Mouse (Mus musculus): ENCODE data around the gene Supt3. TPM values are rescaled to one million over a fixed set of nuclear protein-coding genes. Genes with fewer than 3 reads are reported as not detected.

Supt3 gene
- polyA plus RNA-seq, 1 experiment from 2014 or later: 18.8 TPM

GRCm38 (mm10) chr17:44987964-44988363 lies 211.0 kb downstream of the Supt3 start:
- no peaks in the 10 kb centered on the region for H3K27me3 ChIP-seq
- H3K9ac ChIP-seq: no peak overlapping the region
- no peak overlapping the region for H3K4me2 ChIP-seq
- H3K36me3 ChIP-seq: no peaks in the 10 kb centered on the region
- H3K4me1 ChIP-seq: peaks cover 4% of the 10 kb centered on the region; the same call in 1 of the 2 replicates
- no peak overlapping the region for H3K4me3 ChIP-seq
- no peaks in the 10 kb centered on the region for H3K9me3 ChIP-seq
- H3K27ac ChIP-seq: no peak overlapping the region
- 92% methylated on average over 2 of the region's 2 CpGs for WGBS
- no peak for ATAC-seq (ENCODE audit: insufficient number of reproducible peaks, low FRiP score, low TSS enrichment, low read depth)

GRCm38 (mm10) chr17:45003311-45003710 lies 226.4 kb downstream of the Supt3 start:
- Histone ChIP-seq H3K4me2 (no peak overlapping the region), H3K27ac (no peak overlapping the region), H3K9me3 (no peaks in the 10 kb centered on the region), H3K27me3 (no peaks in the 10 kb centered on the region), H3K36me3 (no peaks in the 10 kb centered on the region), H3K4me1 (0 out of 2 replicates have a peak, but pooled peaks cover 4% of the 10 kb centered on the region), H3K4me3 (no peak overlapping the region), H3K9ac (no peak overlapping the region)
- 88% methylated on average over 4 of the region's 4 CpGs for WGBS
- no peak for ATAC-seq (ENCODE audit: insufficient number of reproducible peaks, low FRiP score, low TSS enrichment, low read depth)

- H3K27me3 ChIP-seq: no peaks in the 10 kb centered on the region
- no peaks in the 10 kb centered on the region for H3K9me3 ChIP-seq
- no peak for ATAC-seq (ENCODE audit: insufficient number of reproducible peaks, low FRiP score, low TSS enrichment, low read depth)
- WGBS: 69% methylated on average over 13 of the region's 13 CpGs
- no peak overlapping the region for H3K4me2 ChIP-seq
- no peak overlapping the region for H3K9ac ChIP-seq
- H3K27ac ChIP-seq: no peak overlapping the region
- H3K4me3 ChIP-seq: no peak overlapping the region
- 0 out of 2 replicates have a peak, but pooled peaks cover 4% of the 10 kb centered on the region for H3K4me1 ChIP-seq
- H3K36me3 ChIP-seq: no peaks in the 10 kb centered on the region
Observed at GRCm38 (mm10) chr17:45004477-45005170, 227.7 kb downstream of the Supt3 start.

- WGBS: 48% methylated on average over 1 of the region's 1 CpGs
- ATAC-seq (ENCODE audit: insufficient number of reproducible peaks, low FRiP score, low TSS enrichment, low read depth): no peak
Observed at GRCm38 (mm10) chr17:45007461-45007860, 230.5 kb downstream of the Supt3 start.

GRCm38 (mm10) chr17:45008663-45009062 lies 231.7 kb downstream of the Supt3 start:
- no peak for ATAC-seq (ENCODE audit: insufficient number of reproducible peaks, low FRiP score, low TSS enrichment, low read depth)
- Histone ChIP-seq H3K4me3 (no peak overlapping the region), H3K9ac (no peak overlapping the region), H3K4me2 (no peak overlapping the region), H3K27me3 (no peaks in the 10 kb centered on the region), H3K36me3 (no peaks in the 10 kb centered on the region), H3K27ac (no peak overlapping the region), H3K9me3 (no peaks in the 10 kb centered on the region), H3K4me1 (0 out of 2 replicates have a peak, but pooled peaks cover 4% of the 10 kb centered on the region)
- WGBS: 60% methylated on average over 4 of the region's 4 CpGs

More at GRCm38 (mm10) chr17:45007461-45007860, 230.5 kb downstream of the Supt3 start:
- H3K27ac ChIP-seq: no peak overlapping the region
- H3K4me1 ChIP-seq: 0 out of 2 replicates have a peak, but pooled peaks cover 4% of the 10 kb centered on the region
- H3K4me3 ChIP-seq: no peak overlapping the region
- H3K4me2 ChIP-seq: no peak overlapping the region
- H3K9ac ChIP-seq: no peak overlapping the region
- H3K36me3 ChIP-seq: no peaks in the 10 kb centered on the region
- no peaks in the 10 kb centered on the region for H3K27me3 ChIP-seq
- no peaks in the 10 kb centered on the region for H3K9me3 ChIP-seq

GRCm38 (mm10) chr17:45010409-45010808 lies 233.5 kb downstream of the Supt3 start:
- Histone ChIP-seq H3K4me2 (no peak overlapping the region), H3K4me3 (no peak overlapping the region), H3K27ac (no peak overlapping the region), H3K27me3 (no peaks in the 10 kb centered on the region), H3K36me3 (no peaks in the 10 kb centered on the region), H3K4me1 (no peaks in the 10 kb centered on the region), H3K9me3 (no peaks in the 10 kb centered on the region), H3K9ac (no peak overlapping the region)
- WGBS: 89% methylated on average over 2 of the region's 2 CpGs
- ATAC-seq (ENCODE audit: insufficient number of reproducible peaks, low FRiP score, low TSS enrichment, low read depth): no peak

- no peak for ATAC-seq (ENCODE audit: insufficient number of reproducible peaks, low FRiP score, low TSS enrichment, low read depth)
- Histone ChIP-seq H3K27me3 (no peaks in the 10 kb centered on the region), H3K4me2 (no peak overlapping the region), H3K4me3 (no peak overlapping the region), H3K27ac (no peak overlapping the region), H3K4me1 (no peaks in the 10 kb centered on the region), H3K9ac (no peak overlapping the region), H3K9me3 (no peaks in the 10 kb centered on the region), H3K36me3 (no peaks in the 10 kb centered on the region)
- WGBS: 78% methylated on average over 4 of the region's 4 CpGs
Observed at GRCm38 (mm10) chr17:45016746-45017145, 239.8 kb downstream of the Supt3 start.

GRCm38 (mm10) chr17:45020155-45020930 lies 243.4 kb downstream of the Supt3 start:
- Histone ChIP-seq H3K27ac (no peak overlapping the region), H3K9ac (no peak overlapping the region), H3K36me3 (no peaks in the 10 kb centered on the region), H3K4me2 (no peak overlapping the region), H3K9me3 (no peaks in the 10 kb centered on the region), H3K27me3 (no peaks in the 10 kb centered on the region), H3K4me1 (no peaks in the 10 kb centered on the region), H3K4me3 (no peak overlapping the region)
- 59% methylated on average over 8 of the region's 8 CpGs for WGBS
- no peak for ATAC-seq (ENCODE audit: insufficient number of reproducible peaks, low FRiP score, low TSS enrichment, low read depth)

GRCm38 (mm10) chr17:45028441-45028840 lies 251.5 kb downstream of the Supt3 start:
- WGBS: 62% methylated on average over 3 of the region's 3 CpGs
- Histone ChIP-seq H3K4me1 (no peaks in the 10 kb centered on the region), H3K27ac (no peak overlapping the region), H3K4me3 (no peak overlapping the region), H3K4me2 (no peak overlapping the region), H3K9ac (no peak overlapping the region), H3K36me3 (no peaks in the 10 kb centered on the region), H3K27me3 (no peaks in the 10 kb centered on the region), H3K9me3 (no peaks in the 10 kb centered on the region)
- ATAC-seq (ENCODE audit: insufficient number of reproducible peaks, low FRiP score, low TSS enrichment, low read depth): no peak

GRCm38 (mm10) chr17:45029106-45029505 lies 252.2 kb downstream of the Supt3 start:
- Histone ChIP-seq H3K4me2 (no peak overlapping the region), H3K9me3 (no peaks in the 10 kb centered on the region), H3K9ac (no peak overlapping the region), H3K27me3 (no peaks in the 10 kb centered on the region), H3K4me1 (no peaks in the 10 kb centered on the region), H3K27ac (no peak overlapping the region), H3K4me3 (no peak overlapping the region), H3K36me3 (no peaks in the 10 kb centered on the region)
- ATAC-seq (ENCODE audit: insufficient number of reproducible peaks, low FRiP score, low TSS enrichment, low read depth): no peak
- 94% methylated on average over 1 of the region's 1 CpGs for WGBS

- Histone ChIP-seq H3K9me3 (no peaks in the 10 kb centered on the region), H3K27ac (no peak overlapping the region), H3K4me3 (no peak overlapping the region), H3K9ac (no peak overlapping the region), H3K4me2 (no peak overlapping the region), H3K4me1 (no peaks in the 10 kb centered on the region), H3K27me3 (no peaks in the 10 kb centered on the region), H3K36me3 (no peaks in the 10 kb centered on the region)
- no peak for ATAC-seq (ENCODE audit: insufficient number of reproducible peaks, low FRiP score, low TSS enrichment, low read depth)
- 76% methylated on average over 6 of the region's 6 CpGs for WGBS
Observed at GRCm38 (mm10) chr17:45032209-45032608, 255.3 kb downstream of the Supt3 start.

- ATAC-seq (ENCODE audit: insufficient number of reproducible peaks, low FRiP score, low TSS enrichment, low read depth): no peak
- Histone ChIP-seq H3K4me3 (no peak overlapping the region), H3K9me3 (no peaks in the 10 kb centered on the region), H3K27me3 (no peaks in the 10 kb centered on the region), H3K4me1 (no peaks in the 10 kb centered on the region), H3K36me3 (no peaks in the 10 kb centered on the region), H3K9ac (no peak overlapping the region), H3K4me2 (no peak overlapping the region), H3K27ac (no peak overlapping the region)
- 70% methylated on average over 7 of the region's 7 CpGs for WGBS
Observed at GRCm38 (mm10) chr17:45033617-45034016, 256.7 kb downstream of the Supt3 start.

Data from limb, embryonic 15.5 days (tissue).